Comparison of ENCODE assay signal across 12 mouse cellular contexts in the genomic region with DNA sequence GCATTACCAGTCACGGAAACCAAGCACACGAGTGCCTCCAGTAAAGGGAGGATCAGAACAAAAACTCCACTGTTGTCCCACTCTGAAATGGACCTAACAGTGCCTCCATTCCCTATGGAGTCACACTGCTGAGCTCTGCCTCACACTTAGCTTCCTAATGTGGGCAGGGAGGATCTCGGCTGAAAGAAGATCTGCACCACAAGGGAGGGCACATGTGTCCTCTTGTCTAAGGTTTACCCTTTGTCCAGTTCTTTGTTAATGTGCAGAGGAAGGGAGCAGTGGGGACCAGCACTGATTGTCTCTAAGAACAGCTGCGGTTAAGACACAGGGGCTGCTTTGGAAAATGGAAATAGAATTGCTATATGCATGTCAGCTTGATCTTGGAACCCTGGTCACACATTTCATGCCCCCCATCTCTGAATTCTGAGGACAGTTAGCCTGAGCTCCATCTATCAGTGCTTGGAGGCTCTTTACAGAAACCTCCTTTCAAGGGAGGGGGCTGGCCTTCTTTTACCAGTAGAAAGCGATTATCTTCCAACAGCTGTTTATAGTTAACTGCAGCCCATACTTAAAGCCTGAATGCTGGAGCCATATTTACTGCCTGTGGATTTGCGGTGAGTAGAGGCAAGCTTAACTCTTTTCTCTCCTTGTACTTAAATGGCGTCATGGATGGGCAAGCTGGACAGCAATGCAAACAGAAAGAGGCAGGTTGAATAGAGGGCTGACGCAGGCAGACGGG.
DNase-seq lines count a peak whose midpoint lies in the region; ATAC-seq lines count a peak whose summit lies in the region.
"Had no signal": no experiment of that assay in that cellular context is flagged by ENCODE, and none has a peak within 500 bp of the region (broad histone marks: within the 10 kb centered on the region; RNA-seq: fewer than 3 reads in every experiment).

No protein-coding gene starts in this region.

- no peaks in the 10 kb centered on the region for H3K9me3 ChIP-seq in midbrain, embryonic 11.5 days (ENCODE audit: control insufficient read depth, low read length)
- H3K9me3 ChIP-seq in midbrain, embryonic 15.5 days, result no peaks in the 10 kb centered on the region
- H3K9me3 ChIP-seq in embryonic facial prominence, embryonic 14.5 days (ENCODE audit: control insufficient read depth, low read length), result no peaks in the 10 kb centered on the region
- no peaks in the 10 kb centered on the region for H3K9me3 ChIP-seq in limb, embryonic 11.5 days (ENCODE audit: control insufficient read depth, low read length)
- H3K9me3 ChIP-seq: heart, embryonic 15.5 days had no signal

- no peak overlapping the region for H3K4me2 ChIP-seq in midbrain, embryonic 11.5 days
- no peak overlapping the region for H3K4me2 ChIP-seq in midbrain, embryonic 15.5 days
- H3K4me2 ChIP-seq in embryonic facial prominence, embryonic 14.5 days (ENCODE audit: low read depth, low read length), result peak overlapping the region; percentile 14; the same call in 1 of the 2 replicates
- no peak overlapping the region for H3K4me2 ChIP-seq in limb, embryonic 11.5 days (ENCODE audit: low read depth, severe bottlenecking)
- H3K4me2 ChIP-seq: heart, embryonic 15.5 days had no signal

- no peak overlapping the region for H3K9ac ChIP-seq in midbrain, embryonic 11.5 days (ENCODE audit: low read length)
- no peak overlapping the region for H3K9ac ChIP-seq in midbrain, embryonic 15.5 days
- H3K9ac ChIP-seq in embryonic facial prominence, embryonic 14.5 days (ENCODE audit: low read depth, low read length), result no peak overlapping the region; the same call in 1 of the 2 replicates
- H3K9ac ChIP-seq in limb, embryonic 11.5 days (ENCODE audit: low read length), result no peak overlapping the region; the same call in 1 of the 2 replicates
- H3K9ac ChIP-seq: heart, embryonic 15.5 days had no signal

- no peak overlapping the region for H3K27ac ChIP-seq in midbrain, embryonic 11.5 days (ENCODE audit: low read depth, low read length)
- no peak overlapping the region for H3K27ac ChIP-seq in midbrain, embryonic 15.5 days
- peak overlapping the region; percentile 82 for H3K27ac ChIP-seq in embryonic facial prominence, embryonic 14.5 days (replicated peaks; ENCODE audit: low read depth, low read length)
- peak overlapping the region; percentile 89 for H3K27ac ChIP-seq in limb, embryonic 11.5 days (replicated peaks; ENCODE audit: low read depth, low read length)
- H3K27ac ChIP-seq: heart, embryonic 15.5 days; macrophage had no signal

- no peaks in the 10 kb centered on the region for H3K27me3 ChIP-seq in midbrain, embryonic 11.5 days (ENCODE audit: control insufficient read depth, insufficient read depth, low read length)
- no peaks in the 10 kb centered on the region for H3K27me3 ChIP-seq in midbrain, embryonic 15.5 days (replicated peaks)
- H3K27me3 ChIP-seq in embryonic facial prominence, embryonic 14.5 days (replicated peaks; ENCODE audit: control insufficient read depth, insufficient read depth, low read length), result no peaks in the 10 kb centered on the region
- H3K27me3 ChIP-seq in limb, embryonic 11.5 days (ENCODE audit: control insufficient read depth, insufficient read depth, low read length), result no peaks in the 10 kb centered on the region
- H3K27me3 ChIP-seq: heart, embryonic 15.5 days had no signal

- no peak for DNase-seq in midbrain, embryonic 11.5 days (ENCODE audit: low spot score, missing footprints)
- DNase-seq in embryonic facial prominence, embryonic 14.5 days (ENCODE audit: low spot score), result peak; percentile 93
- DNase-seq in limb, embryonic 11.5 days (ENCODE audit: low spot score), result peak; percentile 54
- peak; percentile 34 for DNase-seq in retina, postnatal 1 day
- DNase-seq in cerebellum, postnatal 14 days, result no peak
- no peak for DNase-seq in layer of hippocampus, adult 9-11 months
- DNase-seq: cerebellum, adult 2 months; kidney, postnatal 10 days had no signal

- H3K36me3 ChIP-seq in midbrain, embryonic 11.5 days (ENCODE audit: control insufficient read depth, insufficient read depth, low read length), result no peaks in the 10 kb centered on the region
- no peaks in the 10 kb centered on the region for H3K36me3 ChIP-seq in midbrain, embryonic 15.5 days (replicated peaks)
- no peaks in the 10 kb centered on the region for H3K36me3 ChIP-seq in embryonic facial prominence, embryonic 14.5 days (ENCODE audit: control insufficient read depth, insufficient read depth, low read length)
- no peaks in the 10 kb centered on the region for H3K36me3 ChIP-seq in limb, embryonic 11.5 days (ENCODE audit: control insufficient read depth, insufficient read depth, low read length)
- H3K36me3 ChIP-seq: G1E; heart, embryonic 15.5 days had no signal

- ATAC-seq in midbrain, embryonic 11.5 days (ENCODE audit: low FRiP score), result peak; percentile 65
- no peak for ATAC-seq in midbrain, embryonic 15.5 days (replicated peaks)
- ATAC-seq in embryonic facial prominence, embryonic 14.5 days (ENCODE audit: low read depth), result peak; percentile 62
- peak; percentile 83 for ATAC-seq in limb, embryonic 11.5 days (ENCODE audit: insufficient number of reproducible peaks, low FRiP score, low TSS enrichment, low read depth)

- H3K4me3 ChIP-seq in midbrain, embryonic 11.5 days (ENCODE audit: low read depth, low read length), result no peak overlapping the region
- H3K4me3 ChIP-seq in midbrain, embryonic 15.5 days, result no peak overlapping the region
- no peak overlapping the region for H3K4me3 ChIP-seq in embryonic facial prominence, embryonic 14.5 days (ENCODE audit: low read depth, low read length)
- no peak overlapping the region for H3K4me3 ChIP-seq in limb, embryonic 11.5 days (ENCODE audit: low read depth, low read length)
- H3K4me3 ChIP-seq: heart, embryonic 15.5 days had no signal

- WGBS in midbrain, embryonic 11.5 days, result 41% methylated on average over 9 of the region's 9 CpGs
- WGBS in midbrain, embryonic 15.5 days, result 35% methylated on average over 9 of the region's 9 CpGs
- WGBS in embryonic facial prominence, embryonic 14.5 days, result 37% methylated on average over 9 of the region's 9 CpGs
- WGBS in limb, embryonic 11.5 days, result 16% methylated on average over 9 of the region's 9 CpGs

- peaks cover 11% of the 10 kb centered on the region for H3K4me1 ChIP-seq in midbrain, embryonic 11.5 days (ENCODE audit: control insufficient read depth, insufficient read depth, low read length)
- H3K4me1 ChIP-seq in midbrain, embryonic 15.5 days, result peaks cover 3% of the 10 kb centered on the region; the same call in 1 of the 2 replicates
- peaks cover 32% of the 10 kb centered on the region for H3K4me1 ChIP-seq in embryonic facial prominence, embryonic 14.5 days (ENCODE audit: control insufficient read depth, insufficient read depth, low read length)
- peaks cover 19% of the 10 kb centered on the region for H3K4me1 ChIP-seq in limb, embryonic 11.5 days (ENCODE audit: control insufficient read depth, insufficient read depth, low read length)
- H3K4me1 ChIP-seq: heart, embryonic 15.5 days had no signal

Comparison
In these comparisons a context has a peak if more than half of its experiments do, and no peak if none do; other contexts are left out.
1. DNase-seq: peak in embryonic facial prominence, embryonic 14.5 days (single experiment), limb, embryonic 11.5 days (single experiment) and retina, postnatal 1 day (single experiment); none in midbrain, embryonic 11.5 days (single experiment), cerebellum, postnatal 14 days (0 of 2) and layer of hippocampus, adult 9-11 months (single experiment).
2. H3K27ac ChIP-seq: peak in embryonic facial prominence, embryonic 14.5 days (single experiment) and limb, embryonic 11.5 days (single experiment); none in midbrain, embryonic 11.5 days (single experiment) and midbrain, embryonic 15.5 days (single experiment).